Mouse (Mus musculus): ENCODE measurements at regions not wholly inside any gene's neighbourhood (a gene's known extent, or its start where the extent isn't known, plus 50 kb on each side); places are given as distances from the start of the nearest gene placed in this dataset.
"Not testable (repeated sequence)": the region's sequence is repeated elsewhere in the genome, so short reads cannot be mapped to it uniquely, and the experiment has no call there.

- Histone ChIP-seq H3K36me3 (ENCODE audit: control insufficient read depth, insufficient read depth) (no peaks in the 10 kb centered on the region), H3K4me2 (ENCODE audit: low read depth) (no peak overlapping the region), H3K27me3 (ENCODE audit: control insufficient read depth, insufficient read depth, insufficient read length) (no peaks in the 10 kb centered on the region), H3K4me3 (no peak overlapping the region), H3K79me2 (ENCODE audit: control insufficient read depth, insufficient read depth) (no peaks in the 10 kb centered on the region), H3ac (ENCODE audit: control insufficient read depth, insufficient read length) (no peak overlapping the region)
- TF ChIP-seq MYOD1 (IDR thresholded peaks at IDR 0.05; ENCODE audit: control insufficient read depth in 1 of 3, insufficient read length in 2 of 3, low read depth in 2 of 3) (no peak), MAX (IDR thresholded peaks at IDR 0.05; ENCODE audit: low read depth) (no peak), TCF12 (IDR thresholded peaks at IDR 0.05; ENCODE audit: insufficient read depth, poor library complexity, severe bottlenecking) (no peak), CEBPB (IDR thresholded peaks at IDR 0.05; ENCODE audit: insufficient read depth, poor library complexity, severe bottlenecking) (no peak), USF1 (IDR thresholded peaks at IDR 0.05; ENCODE audit: low read depth) (no peak), TCF3 (IDR thresholded peaks at IDR 0.05; ENCODE audit: insufficient read length, low read depth) (no peak), POLR2AphosphoS2 (IDR thresholded peaks at IDR 0.05; ENCODE audit: insufficient read length, low read depth) (no peak), E2F4 (IDR thresholded peaks at IDR 0.05; ENCODE audit: insufficient read depth) (no peak), SRF (IDR thresholded peaks at IDR 0.05; ENCODE audit: control insufficient read depth, insufficient read length, low read depth) (no peak), POLR2A (IDR thresholded peaks at IDR 0.05; ENCODE audit: insufficient read length, low read depth) (no peak)
Measured at GRCm38 (mm10) chr2:168412853-168413252, 131.3 kb upstream of the Kcng1 start.

DNA sequence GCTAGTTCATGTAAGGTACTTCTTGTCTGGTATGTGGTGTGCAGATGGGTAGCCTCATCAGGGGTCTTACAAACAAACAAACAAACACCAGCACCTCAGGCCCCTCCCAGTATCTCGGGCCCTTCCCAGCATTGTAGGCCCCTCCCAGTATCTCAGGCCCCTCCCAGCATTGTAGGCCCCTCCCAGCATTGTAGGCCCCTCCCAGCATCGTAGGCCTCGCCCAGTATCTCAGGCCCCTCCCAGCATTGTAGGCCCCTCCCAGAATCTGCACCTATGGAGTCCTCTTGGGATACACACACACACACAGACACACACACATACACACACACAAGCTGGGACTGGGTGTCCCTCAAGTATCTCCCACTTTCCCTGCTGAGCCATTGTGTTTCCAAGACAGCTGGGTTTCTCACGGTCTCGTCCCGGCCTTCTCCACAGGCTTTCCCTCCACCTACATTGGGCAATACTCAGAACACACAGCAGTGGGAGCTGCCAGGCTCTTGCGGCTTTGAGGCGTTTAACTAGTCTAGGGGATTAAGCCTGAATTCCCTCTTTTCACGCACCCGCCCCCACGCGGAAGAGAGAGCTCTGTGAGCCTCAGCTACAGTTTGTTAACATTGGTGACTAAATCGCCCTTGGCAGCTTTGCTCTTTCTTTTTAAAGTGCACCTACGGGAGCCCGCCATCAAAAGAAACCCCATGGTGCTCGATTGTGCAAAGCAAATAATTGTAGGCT, 121.4 kb upstream of the Kcng1 start:
- H3K4me2 ChIP-seq (ENCODE audit: low read depth): no peak overlapping the region
- H3K36me3 ChIP-seq (ENCODE audit: control insufficient read depth, insufficient read depth): no peaks in the 10 kb centered on the region
- no peaks in the 10 kb centered on the region for H3K79me2 ChIP-seq (ENCODE audit: control insufficient read depth, insufficient read depth)
- peaks cover 7% of the 10 kb centered on the region for H3K27me3 ChIP-seq (ENCODE audit: control insufficient read depth, insufficient read depth, insufficient read length)
- H3ac ChIP-seq (ENCODE audit: control insufficient read depth, insufficient read length): no peak overlapping the region
- TF ChIP-seq MAX (IDR thresholded peaks at IDR 0.05; ENCODE audit: low read depth): no peak
- no peak for TF ChIP-seq E2F4 (IDR thresholded peaks at IDR 0.05; ENCODE audit: insufficient read depth)
- no peak for TF ChIP-seq MYOD1 (IDR thresholded peaks at IDR 0.05; ENCODE audit: control insufficient read depth in 1 of 3, insufficient read length in 2 of 3, low read depth in 2 of 3)
- no peak for TF ChIP-seq SRF (IDR thresholded peaks at IDR 0.05; ENCODE audit: control insufficient read depth, insufficient read length, low read depth)
- no peak for TF ChIP-seq POLR2A (IDR thresholded peaks at IDR 0.05; ENCODE audit: insufficient read length, low read depth)
- no peak for TF ChIP-seq TCF12 (IDR thresholded peaks at IDR 0.05; ENCODE audit: insufficient read depth, poor library complexity, severe bottlenecking)
- no peak for TF ChIP-seq REST (IDR thresholded peaks at IDR 0.05; ENCODE audit: insufficient read depth, insufficient read length)
- H3K4me3 ChIP-seq: no peak overlapping the region

- Histone ChIP-seq H3K27me3 (ENCODE audit: control insufficient read depth, insufficient read depth, insufficient read length) (peaks cover 16% of the 10 kb centered on the region), H3K36me3 (ENCODE audit: control insufficient read depth, insufficient read depth) (no peaks in the 10 kb centered on the region), H3ac (ENCODE audit: control insufficient read depth, insufficient read length) (no peak overlapping the region), H3K4me3 (no peak overlapping the region), H3K4me2 (ENCODE audit: low read depth) (no peak overlapping the region), H3K79me2 (ENCODE audit: control insufficient read depth, insufficient read depth) (no peaks in the 10 kb centered on the region)
- TF ChIP-seq CEBPB (IDR thresholded peaks at IDR 0.05; ENCODE audit: insufficient read depth, poor library complexity, severe bottlenecking) (no peak), E2F4 (IDR thresholded peaks at IDR 0.05; ENCODE audit: insufficient read depth) (no peak), MYOG (IDR thresholded peaks at IDR 0.05; ENCODE audit: control insufficient read depth in 1 of 3, insufficient read depth in 1 of 3, insufficient read length in 2 of 3, low read depth in 2 of 3) (no peak), MAX (IDR thresholded peaks at IDR 0.05; ENCODE audit: low read depth) (no peak), REST (IDR thresholded peaks at IDR 0.05; ENCODE audit: insufficient read depth, insufficient read length) (no peak), POLR2AphosphoS2 (IDR thresholded peaks at IDR 0.05; ENCODE audit: insufficient read length, low read depth) (no peak), SRF (IDR thresholded peaks at IDR 0.05; ENCODE audit: control insufficient read depth, insufficient read length, low read depth) (no peak), USF1 (IDR thresholded peaks at IDR 0.05; ENCODE audit: low read depth) (no peak), MYOD1 (IDR thresholded peaks at IDR 0.05; ENCODE audit: control insufficient read depth in 1 of 3, insufficient read length in 2 of 3, low read depth in 2 of 3) (no peak), POLR2A (IDR thresholded peaks at IDR 0.05; ENCODE audit: insufficient read length, low read depth) (no peak), TCF12 (IDR thresholded peaks at IDR 0.05; ENCODE audit: insufficient read depth, poor library complexity, severe bottlenecking) (no peak), TCF3 (IDR thresholded peaks at IDR 0.05; ENCODE audit: insufficient read length, low read depth) (no peak)
Measured at GRCm38 (mm10) chr2:168399088-168399709, 117.7 kb upstream of the Kcng1 start.

- Histone ChIP-seq H3ac (ENCODE audit: control insufficient read depth, insufficient read length) (no peak overlapping the region), H3K4me3 (no peak overlapping the region), H3K4me2 (ENCODE audit: low read depth) (no peak overlapping the region), H3K79me2 (ENCODE audit: control insufficient read depth, insufficient read depth) (no peaks in the 10 kb centered on the region), H3K27me3 (ENCODE audit: control insufficient read depth, insufficient read depth, insufficient read length) (peaks cover 16% of the 10 kb centered on the region), H3K36me3 (ENCODE audit: control insufficient read depth, insufficient read depth) (no peaks in the 10 kb centered on the region)
- no peak for TF ChIP-seq REST (IDR thresholded peaks at IDR 0.05; ENCODE audit: insufficient read depth, insufficient read length)
Measured at GRCm38 (mm10) chr2:168396316-168396715, 114.8 kb upstream of the Kcng1 start.

DNA sequence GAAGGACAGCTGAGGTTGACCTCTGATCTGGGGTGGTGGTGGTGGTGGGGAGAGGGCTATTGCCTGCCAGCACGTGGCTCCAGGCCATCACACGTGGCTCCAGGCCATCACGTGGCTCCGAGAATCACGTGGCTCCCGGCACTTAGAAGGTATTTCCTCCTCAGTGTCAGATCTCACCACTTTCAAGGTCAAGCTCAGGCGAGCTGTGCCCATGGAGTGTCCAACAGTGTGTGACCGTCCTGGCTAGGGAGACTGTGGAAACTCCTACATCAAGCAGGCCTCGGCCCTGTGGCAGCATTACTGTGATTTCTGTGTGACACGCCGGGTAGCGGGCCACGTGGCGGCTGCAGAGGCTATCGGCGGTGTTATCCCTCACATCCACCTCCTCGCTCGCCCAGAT, 111.8 kb upstream of the Kcng1 start:
- TF ChIP-seq MYOG (IDR thresholded peaks at IDR 0.05; ENCODE audit: control insufficient read depth in 1 of 3, insufficient read depth in 1 of 3, insufficient read length in 2 of 3, low read depth in 2 of 3): no peak
- TF ChIP-seq MAX (IDR thresholded peaks at IDR 0.05; ENCODE audit: low read depth): no peak
- no peak for TF ChIP-seq POLR2A (IDR thresholded peaks at IDR 0.05; ENCODE audit: insufficient read length, low read depth)
- no peak for TF ChIP-seq SRF (IDR thresholded peaks at IDR 0.05; ENCODE audit: control insufficient read depth, insufficient read length, low read depth)
- no peak for TF ChIP-seq MYOD1 (IDR thresholded peaks at IDR 0.05; ENCODE audit: control insufficient read depth in 1 of 3, insufficient read length in 2 of 3, low read depth in 2 of 3)
- no peak for TF ChIP-seq E2F4 (IDR thresholded peaks at IDR 0.05; ENCODE audit: insufficient read depth)
- TF ChIP-seq CEBPB (IDR thresholded peaks at IDR 0.05; ENCODE audit: insufficient read depth, poor library complexity, severe bottlenecking): no peak
- TF ChIP-seq REST (IDR thresholded peaks at IDR 0.05; ENCODE audit: insufficient read depth, insufficient read length): no peak
- TF ChIP-seq POLR2AphosphoS2 (IDR thresholded peaks at IDR 0.05; ENCODE audit: insufficient read length, low read depth): no peak
- no peak for TF ChIP-seq TCF3 (IDR thresholded peaks at IDR 0.05; ENCODE audit: insufficient read length, low read depth)
- no peak for TF ChIP-seq USF1 (IDR thresholded peaks at IDR 0.05; ENCODE audit: low read depth)
- TF ChIP-seq TCF12 (IDR thresholded peaks at IDR 0.05; ENCODE audit: insufficient read depth, poor library complexity, severe bottlenecking): no peak
- Histone ChIP-seq H3K4me2 (ENCODE audit: low read depth) (no peak overlapping the region), H3ac (ENCODE audit: control insufficient read depth, insufficient read length) (no peak overlapping the region), H3K36me3 (ENCODE audit: control insufficient read depth, insufficient read depth) (no peaks in the 10 kb centered on the region), H3K4me3 (no peak overlapping the region), H3K79me2 (ENCODE audit: control insufficient read depth, insufficient read depth) (no peaks in the 10 kb centered on the region), H3K27me3 (ENCODE audit: control insufficient read depth, insufficient read depth, insufficient read length) (peaks cover 17% of the 10 kb centered on the region)

- not testable (repeated sequence) for H3K79me2 ChIP-seq (ENCODE audit: control insufficient read depth, insufficient read depth); H3K36me3 ChIP-seq (ENCODE audit: control insufficient read depth, insufficient read depth); H3ac ChIP-seq (ENCODE audit: control insufficient read depth, insufficient read length); H3K4me3 ChIP-seq; H3K4me2 ChIP-seq (ENCODE audit: low read depth)
- H3K27me3 ChIP-seq (ENCODE audit: control insufficient read depth, insufficient read depth, insufficient read length): peaks cover 17% of the 10 kb centered on the region
Measured at GRCm38 (mm10) chr2:168392171-168392570, 110.6 kb upstream of the Kcng1 start.
